Mouse (Mus musculus) CD4-positive, CD25-positive, alpha-beta regulatory T cell, adult 4 months (primary cell): ENCODE data around the gene Usp17lc. TPM values are rescaled to one million over a fixed set of nuclear protein-coding genes. Genes with fewer than 3 reads are reported as not detected.
"Not testable (repeated sequence)": the region's sequence is repeated elsewhere in the genome, so short reads cannot be mapped to it uniquely, and the experiment has no call there.

Source experiments
- ATAC-seq: one replicate; pipeline ENCODE4 v1.8.0; 2017
- polyA plus RNA-seq, 2 experiments: library from polyadenylated mRNA; unstranded; fragments of 100-300 nt; shearing (Covaris generic); gene quantifications; one replicate each; pipeline ENCODE4 v1.2.1; 2017

Usp17lc gene
- polyA plus RNA-seq = not detected

GRCm38 (mm10) chr7:103414772-103415171, at the start of gene Usp17lc:
TSS of gene Usp17lc (plus strand) at chr7:103415072.
- not testable (repeated sequence) for ATAC-seq

DNA sequence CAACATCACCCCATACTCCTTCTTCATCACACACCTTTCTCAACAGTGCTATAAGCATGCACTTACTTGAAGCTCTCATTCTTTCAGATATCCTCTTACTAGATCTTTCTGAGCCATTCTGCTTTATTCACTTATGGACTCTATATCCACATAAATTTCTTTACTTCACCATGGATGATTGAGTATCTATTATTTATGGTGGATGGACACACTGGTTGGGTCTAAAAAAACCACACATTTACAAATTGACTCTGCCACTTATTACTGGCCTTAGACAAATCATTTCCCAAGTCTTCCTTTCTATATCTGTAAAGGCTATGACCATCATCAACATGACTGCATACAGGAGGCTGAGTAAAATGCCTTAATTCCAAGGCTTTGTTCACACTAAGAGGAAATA, 28.8 kb upstream of the Usp17lc start, which contains the start of gene Olfr603:
TSS of gene Olfr603 (minus strand) at position 101 of the 400 bp plus-strand sequence.
- ATAC-seq = no peak

- no peak for ATAC-seq
Observed at GRCm38 (mm10) chr7:103397758-103398157, 17.1 kb upstream of the Usp17lc start.

- ATAC-seq = no peak
Observed at GRCm38 (mm10) chr7:103398981-103399380, 15.9 kb upstream of the Usp17lc start.

DNA sequence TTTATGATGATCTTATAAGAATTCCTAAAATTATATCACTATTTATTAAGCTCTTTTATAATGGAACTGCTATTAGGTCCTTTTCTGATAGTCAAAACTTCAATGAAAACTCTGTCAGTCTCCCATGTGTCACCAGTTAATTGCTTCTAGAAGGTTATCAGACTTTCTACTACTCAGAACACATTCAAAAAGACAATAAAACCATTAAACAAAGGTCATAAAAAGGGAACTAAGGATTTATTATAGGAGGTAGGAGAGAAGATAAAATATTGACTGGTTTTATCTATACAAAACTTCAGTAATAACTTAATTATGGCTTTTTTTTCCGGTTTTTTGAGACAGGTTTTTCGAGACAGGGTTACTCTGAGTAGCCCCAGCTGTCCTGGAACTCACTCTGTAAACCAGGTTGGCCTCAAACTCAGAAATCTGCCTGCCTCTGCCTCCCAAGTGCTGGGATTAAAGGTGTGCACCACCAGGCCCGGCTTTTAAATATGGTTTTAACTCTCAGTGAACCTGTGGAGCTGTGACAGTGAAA, 8.3 kb upstream of the Usp17lc start:
- not testable (repeated sequence) for ATAC-seq

GRCm38 (mm10) chr7:103445339-103445738, 30.5 kb downstream of the Usp17lc start, which contains the start of gene Olfr605:
TSS of gene Olfr605 (minus strand) at chr7:103445439.
- ATAC-seq = no peak

- ATAC-seq = no peak
Observed at GRCm38 (mm10) chr7:103448746-103449145, 33.9 kb downstream of the Usp17lc start, which contains the start of gene Olfr606. TSS of gene Olfr606 (plus strand) at chr7:103449046.

GRCm38 (mm10) chr7:103460590-103460989, 45.7 kb downstream of the Usp17lc start:
- ATAC-seq = no peak

Other genes starting within 250 kb of the Usp17lc start
- gene Olfr591, start 236.7 kb upstream of the Usp17lc start, polyA plus RNA-seq = not detected
- not detected for gene Olfr592, start 230.3 kb upstream of the Usp17lc start, polyA plus RNA-seq
- not detected for gene Olfr593, start 203.2 kb upstream of the Usp17lc start, polyA plus RNA-seq
- gene Olfr594, start 198.1 kb upstream of the Usp17lc start, polyA plus RNA-seq = not detected
- not detected for gene Usp17ld, start 162.6 kb upstream of the Usp17lc start, polyA plus RNA-seq
- not detected for gene Olfr596, start 109.4 kb upstream of the Usp17lc start, polyA plus RNA-seq
- gene Olfr597, start 98.8 kb upstream of the Usp17lc start, polyA plus RNA-seq = not detected
- gene Olfr598, start 91.5 kb upstream of the Usp17lc start, polyA plus RNA-seq = not detected
- gene Olfr599, start 79.2 kb upstream of the Usp17lc start, polyA plus RNA-seq = not detected
- gene Olfr600, start 65.4 kb upstream of the Usp17lc start, polyA plus RNA-seq = not detected
- gene Olfr601, start 52.4 kb upstream of the Usp17lc start, polyA plus RNA-seq = under 1 TPM in 1 of 2 experiments, not detected in 1; 0.19 TPM
- gene Olfr603, start 28.9 kb upstream of the Usp17lc start, polyA plus RNA-seq = under 1 TPM in 1 of 2 experiments, not detected in 1; 0.67 TPM
- not detected for gene Olfr605, start 30.4 kb downstream of the Usp17lc start, polyA plus RNA-seq
- gene Olfr606, start 34.0 kb downstream of the Usp17lc start, polyA plus RNA-seq = not detected
- gene Olfr607, start 49.1 kb downstream of the Usp17lc start, polyA plus RNA-seq = under 1 TPM in 1 of 2 experiments, not detected in 1; 0.12 TPM
- gene Olfr608, start 54.8 kb downstream of the Usp17lc start, polyA plus RNA-seq = not detected
- not detected for gene Olfr609, start 83.0 kb downstream of the Usp17lc start, polyA plus RNA-seq
- not detected for gene Olfr610, start 97.0 kb downstream of the Usp17lc start, polyA plus RNA-seq
- not detected for gene Olfr611, start 105.8 kb downstream of the Usp17lc start, polyA plus RNA-seq
- gene Olfr612, start 127.6 kb downstream of the Usp17lc start, polyA plus RNA-seq = not detected
- not detected for gene Olfr613, start 133.0 kb downstream of the Usp17lc start, polyA plus RNA-seq
- gene Olfr615, start 141.0 kb downstream of the Usp17lc start, polyA plus RNA-seq = not detected
- not detected for gene Olfr616, start 154.1 kb downstream of the Usp17lc start, polyA plus RNA-seq
- gene Olfr617, start 158.0 kb downstream of the Usp17lc start, polyA plus RNA-seq = not detected
- not detected for gene Olfr618, start 175.0 kb downstream of the Usp17lc start, polyA plus RNA-seq
- not detected for gene Olfr619, start 185.5 kb downstream of the Usp17lc start, polyA plus RNA-seq
- gene Olfr620, start 197.5 kb downstream of the Usp17lc start, polyA plus RNA-seq = 1 to 10 TPM in 1 of 2 experiments, not detected in 1; 1.3 TPM
- gene Olfr622, start 227.6 kb downstream of the Usp17lc start, polyA plus RNA-seq = not detected
- gene Olfr623, start 248.6 kb downstream of the Usp17lc start, polyA plus RNA-seq = not detected